In genomic region chr19:54616924-54617323, GRCm38 (mm10) we compare ENCODE assay signal across 14 mouse cellular contexts.
DNase-seq lines count a peak whose midpoint lies in the region; ATAC-seq and TF ChIP-seq lines count a peak whose summit lies in the region.
"Had no signal": no experiment of that assay in that cellular context is flagged by ENCODE, and none has a peak within 500 bp of the region (broad histone marks: within the 10 kb centered on the region; RNA-seq: fewer than 3 reads in every experiment).

No protein-coding gene starts in this region.

- no peaks in the 10 kb centered on the region for H3K4me1 ChIP-seq in forebrain, postnatal 0 days (ENCODE audit: insufficient read depth)
- no peaks in the 10 kb centered on the region for H3K4me1 ChIP-seq in forebrain, embryonic 12.5 days
- no peaks in the 10 kb centered on the region for H3K4me1 ChIP-seq in liver, embryonic 12.5 days
- H3K4me1 ChIP-seq: embryonic facial prominence, embryonic 12.5 days; forebrain, embryonic 15.5 days; intestine, embryonic 15.5 days; limb, embryonic 15.5 days; midbrain, embryonic 12.5 days had no signal

- no peak overlapping the region for H3K9ac ChIP-seq in forebrain, postnatal 0 days
- H3K9ac ChIP-seq in forebrain, embryonic 12.5 days: no peak overlapping the region
- no peak overlapping the region for H3K9ac ChIP-seq in liver, embryonic 12.5 days
- H3K9ac ChIP-seq: embryonic facial prominence, embryonic 12.5 days; forebrain, embryonic 15.5 days; intestine, embryonic 15.5 days; limb, embryonic 15.5 days; midbrain, embryonic 12.5 days had no signal

- WGBS in forebrain, postnatal 0 days: 37% methylated on average over 4 of the region's 4 CpGs
- 55% methylated on average over 4 of the region's 4 CpGs for WGBS in forebrain, embryonic 12.5 days
- WGBS in liver, embryonic 12.5 days (ENCODE audit: insufficient replicate concordance): 42% methylated on average over 4 of the region's 4 CpGs

- no peak overlapping the region for H3K27ac ChIP-seq in forebrain, postnatal 0 days (ENCODE audit: low read depth, low read length)
- H3K27ac ChIP-seq in forebrain, embryonic 12.5 days: no peak overlapping the region
- H3K27ac ChIP-seq in liver, embryonic 12.5 days: no peak overlapping the region
- H3K27ac ChIP-seq: embryonic facial prominence, embryonic 12.5 days; forebrain, embryonic 15.5 days; intestine, embryonic 15.5 days; limb, embryonic 15.5 days; midbrain, embryonic 12.5 days had no signal

- DNase-seq in forebrain, postnatal 0 days: no peak
- peak; percentile 22 for DNase-seq in layer of hippocampus, adult 9-11 months
- DNase-seq in layer of hippocampus, postnatal 10 days (ENCODE audit: low spot score in 2 of 2): no peak
- peak; percentile 13 for DNase-seq in embryo, embryonic 11 days
- peak; percentile 21 for DNase-seq in mesoderm, embryonic 11.5 days (ENCODE audit: low read depth, low spot score)
- DNase-seq in lung, postnatal 36 days: no peak
- DNase-seq: cerebellum, adult 18-20 months had no signal

- TF ChIP-seq CTCF in forebrain, postnatal 0 days (IDR thresholded peaks at IDR 0.05; ENCODE audit: low read depth): no peak

- ATAC-seq in forebrain, postnatal 0 days: peak; percentile 40; the same call in 1 of the 2 replicates
- no peak for ATAC-seq in forebrain, embryonic 12.5 days (ENCODE audit: low FRiP score)
- ATAC-seq in liver, embryonic 12.5 days: no peak
- ATAC-seq: forebrain, embryonic 15.5 days; intestine, embryonic 15.5 days had no signal

- no peaks in the 10 kb centered on the region for H3K36me3 ChIP-seq in forebrain, postnatal 0 days (ENCODE audit: insufficient read depth)
- H3K36me3 ChIP-seq in forebrain, embryonic 12.5 days (replicated peaks): no peaks in the 10 kb centered on the region
- no peaks in the 10 kb centered on the region for H3K36me3 ChIP-seq in liver, embryonic 12.5 days
- H3K36me3 ChIP-seq: embryonic facial prominence, embryonic 12.5 days; forebrain, embryonic 15.5 days; intestine, embryonic 15.5 days; limb, embryonic 15.5 days; midbrain, embryonic 12.5 days had no signal

- no peak overlapping the region for H3K4me3 ChIP-seq in forebrain, postnatal 0 days (ENCODE audit: low read depth, low read length)
- H3K4me3 ChIP-seq in forebrain, embryonic 12.5 days (replicated peaks): no peak overlapping the region
- no peak overlapping the region for H3K4me3 ChIP-seq in liver, embryonic 12.5 days
- H3K4me3 ChIP-seq: embryonic facial prominence, embryonic 12.5 days; forebrain, embryonic 15.5 days; intestine, embryonic 15.5 days; limb, embryonic 15.5 days; midbrain, embryonic 12.5 days had no signal

- H3K27me3 ChIP-seq in forebrain, postnatal 0 days (ENCODE audit: insufficient read depth, low read length): no peaks in the 10 kb centered on the region
- no peaks in the 10 kb centered on the region for H3K27me3 ChIP-seq in forebrain, embryonic 12.5 days
- no peaks in the 10 kb centered on the region for H3K27me3 ChIP-seq in liver, embryonic 12.5 days (replicated peaks)
- H3K27me3 ChIP-seq: embryonic facial prominence, embryonic 12.5 days; forebrain, embryonic 15.5 days; intestine, embryonic 15.5 days; limb, embryonic 15.5 days; midbrain, embryonic 12.5 days had no signal

- no peaks in the 10 kb centered on the region for H3K9me3 ChIP-seq in forebrain, postnatal 0 days (ENCODE audit: low read length)
- no peaks in the 10 kb centered on the region for H3K9me3 ChIP-seq in forebrain, embryonic 12.5 days
- H3K9me3 ChIP-seq in liver, embryonic 12.5 days (replicated peaks): peaks cover 4% of the 10 kb centered on the region; the same call in 1 of the 2 replicates
- H3K9me3 ChIP-seq: embryonic facial prominence, embryonic 12.5 days; forebrain, embryonic 15.5 days; midbrain, embryonic 12.5 days had no signal

- H3K4me2 ChIP-seq in forebrain, postnatal 0 days (ENCODE audit: low read depth): no peak overlapping the region
- no peak overlapping the region for H3K4me2 ChIP-seq in forebrain, embryonic 12.5 days
- H3K4me2 ChIP-seq in liver, embryonic 12.5 days: no peak overlapping the region
- H3K4me2 ChIP-seq: embryonic facial prominence, embryonic 12.5 days; forebrain, embryonic 15.5 days; intestine, embryonic 15.5 days; limb, embryonic 15.5 days; midbrain, embryonic 12.5 days had no signal

Comparison
In these comparisons a context has a peak if more than half of its experiments do, and no peak if none do; other contexts are left out.
1. DNase-seq: peak in layer of hippocampus, adult 9-11 months (single experiment), embryo, embryonic 11 days (single experiment) and mesoderm, embryonic 11.5 days (single experiment); none in forebrain, postnatal 0 days (single experiment), layer of hippocampus, postnatal 10 days (0 of 2) and lung, postnatal 36 days (single experiment).